Mouse (Mus musculus): ENCODE measurements around the gene B3galt4. TPM values are rescaled to one million over a fixed set of nuclear protein-coding genes. Genes with fewer than 3 reads are reported as not detected.
"Not testable (repeated sequence)": the region's sequence is repeated elsewhere in the genome, so short reads cannot be mapped to it uniquely, and the experiment has no call there.

B3galt4 gene
- 1 to 10 TPM; 6.2 to 6.7 TPM for total RNA-seq (2021)
- long read RNA-seq, partial matches to known transcripts, result 0 of 1 reads
- long read RNA-seq, other reads (novel, unspliced or antisense), result 0 of 1 reads

DNA sequence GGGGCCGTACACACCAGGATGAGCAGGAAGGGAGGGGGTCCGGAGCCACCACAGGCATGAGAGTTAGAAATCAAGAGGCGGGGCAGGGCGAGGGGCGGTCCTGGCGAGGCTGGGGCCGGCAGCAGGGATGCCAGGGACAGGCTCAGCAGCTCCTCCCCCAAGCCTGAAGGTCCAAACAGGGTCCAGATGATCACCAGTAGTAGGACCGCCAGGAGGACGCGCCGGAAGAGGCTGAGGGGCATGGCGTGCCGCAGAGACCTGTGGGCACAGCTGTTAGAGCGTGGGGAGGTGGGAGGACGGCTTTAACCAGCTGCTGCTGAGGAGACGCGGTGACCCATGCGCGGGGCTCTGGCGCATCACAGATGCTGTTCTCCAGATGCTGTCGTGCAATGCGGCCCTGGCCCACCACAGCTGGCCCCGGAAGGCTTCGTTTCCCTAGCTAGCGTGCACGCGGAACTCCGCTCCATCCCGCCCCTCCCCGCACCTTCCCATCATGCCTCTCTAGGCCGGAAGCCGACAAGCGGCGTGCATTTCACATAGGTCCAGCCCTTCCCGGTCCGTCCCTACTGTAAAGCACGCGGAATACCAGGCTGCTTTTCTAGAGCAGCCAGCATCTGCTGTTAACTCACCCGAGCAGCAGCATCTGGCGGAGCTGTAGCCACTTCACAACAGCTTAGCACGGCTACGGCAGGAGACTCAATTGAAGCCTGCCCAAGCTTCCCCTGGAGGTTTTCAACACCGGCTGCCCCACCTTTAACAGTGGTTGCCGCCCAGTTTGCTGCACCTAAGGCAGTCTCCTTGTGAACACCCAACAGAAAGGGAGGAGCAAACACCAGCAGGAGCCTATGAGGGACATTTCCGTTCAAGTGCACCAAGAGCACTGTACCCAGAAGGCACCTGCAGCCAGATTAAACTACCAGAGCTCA, at the start of gene B3galt4:
B3galt4 (minus strand) TSS at position 468 of the 926 bp plus-strand sequence.
- DNase-seq (ENCODE audit: low spot score in 2 of 2), result peak; percentile 73 to 81

GRCm38 (mm10) chr17:34000796-34001195, 49.5 kb upstream of the B3galt4 start:
- not testable (repeated sequence) for DNase-seq (ENCODE audit: low spot score in 2 of 2)

DNA sequence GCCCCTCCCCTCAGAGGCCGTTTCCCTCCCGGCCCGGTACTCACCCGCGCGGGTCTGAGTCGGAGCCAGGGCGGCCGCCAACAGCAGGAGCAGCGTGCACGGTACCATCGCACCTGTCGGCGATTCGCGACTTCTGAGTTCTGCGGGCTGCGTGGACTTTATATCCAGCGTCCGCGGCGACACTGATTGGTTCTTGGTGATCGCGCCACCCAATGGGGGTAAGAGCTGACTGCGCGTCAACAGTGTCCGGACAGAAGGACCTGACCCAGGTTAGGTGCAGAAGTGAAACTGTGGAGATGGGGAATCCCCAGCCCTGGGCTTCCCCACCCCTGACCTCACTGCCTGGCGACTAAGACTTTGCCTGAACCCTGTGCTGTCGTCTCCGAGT, 48.9 kb upstream of the B3galt4 start, which contains the start of gene H2-K1:
H2-K1 (minus strand) TSS at position 198 of the 388 bp plus-strand sequence.
- DNase-seq (ENCODE audit: low spot score in 2 of 2), result peak; percentile 71 to 73

- no peak for DNase-seq (ENCODE audit: low spot score in 2 of 2)
Measured at GRCm38 (mm10) chr17:33999341-34000149, 48.3 kb upstream of the B3galt4 start.

- DNase-seq (ENCODE audit: low spot score in 2 of 2), result not testable (repeated sequence)
Measured at GRCm38 (mm10) chr17:33998697-33999096, 47.4 kb upstream of the B3galt4 start.

DNA sequence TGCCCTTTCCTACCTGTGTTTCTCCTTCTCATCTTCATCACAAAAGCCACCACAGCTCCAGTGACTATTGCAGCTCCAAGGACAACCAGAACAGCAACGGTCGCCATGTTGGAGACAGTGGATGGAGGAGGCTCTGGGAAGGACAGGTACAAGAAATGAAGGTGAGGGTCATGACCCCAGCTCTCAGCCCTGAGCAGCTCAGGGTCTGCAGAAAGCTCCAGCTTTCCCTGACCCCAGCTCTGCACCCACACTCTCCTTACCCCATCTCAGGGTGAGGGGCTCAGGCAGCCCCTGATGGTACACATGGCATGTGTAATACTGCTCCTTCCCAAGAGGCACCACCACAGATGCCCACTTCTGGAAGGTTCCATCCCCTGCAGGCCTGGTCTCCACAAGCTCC, 45.7 kb upstream of the B3galt4 start:
- not testable (repeated sequence) for DNase-seq (ENCODE audit: low spot score in 2 of 2)

- DNase-seq (ENCODE audit: low spot score in 2 of 2), result no peak
Measured at GRCm38 (mm10) chr17:33995651-33996050, 44.4 kb upstream of the B3galt4 start.

DNA sequence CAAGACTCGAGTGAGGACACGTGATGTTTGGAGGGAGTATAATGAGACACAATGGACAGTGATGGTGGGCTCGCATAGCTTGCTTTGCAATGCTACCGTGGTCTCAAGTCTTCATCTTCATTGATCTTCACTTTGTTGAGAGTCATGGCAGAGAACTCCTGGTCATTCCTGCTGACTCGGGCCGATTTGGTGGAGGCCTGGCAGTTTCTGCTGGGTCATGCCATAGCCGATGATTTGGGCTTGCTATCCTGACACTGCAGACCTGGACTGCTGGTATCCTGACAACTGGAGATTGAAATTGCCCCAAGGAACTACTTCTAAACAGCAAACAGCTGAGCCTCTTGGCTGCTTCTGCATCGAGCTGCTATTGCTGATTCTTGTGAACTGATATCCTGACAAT, 43.7 kb upstream of the B3galt4 start:
- DNase-seq (ENCODE audit: low spot score in 2 of 2), result no peak

DNA sequence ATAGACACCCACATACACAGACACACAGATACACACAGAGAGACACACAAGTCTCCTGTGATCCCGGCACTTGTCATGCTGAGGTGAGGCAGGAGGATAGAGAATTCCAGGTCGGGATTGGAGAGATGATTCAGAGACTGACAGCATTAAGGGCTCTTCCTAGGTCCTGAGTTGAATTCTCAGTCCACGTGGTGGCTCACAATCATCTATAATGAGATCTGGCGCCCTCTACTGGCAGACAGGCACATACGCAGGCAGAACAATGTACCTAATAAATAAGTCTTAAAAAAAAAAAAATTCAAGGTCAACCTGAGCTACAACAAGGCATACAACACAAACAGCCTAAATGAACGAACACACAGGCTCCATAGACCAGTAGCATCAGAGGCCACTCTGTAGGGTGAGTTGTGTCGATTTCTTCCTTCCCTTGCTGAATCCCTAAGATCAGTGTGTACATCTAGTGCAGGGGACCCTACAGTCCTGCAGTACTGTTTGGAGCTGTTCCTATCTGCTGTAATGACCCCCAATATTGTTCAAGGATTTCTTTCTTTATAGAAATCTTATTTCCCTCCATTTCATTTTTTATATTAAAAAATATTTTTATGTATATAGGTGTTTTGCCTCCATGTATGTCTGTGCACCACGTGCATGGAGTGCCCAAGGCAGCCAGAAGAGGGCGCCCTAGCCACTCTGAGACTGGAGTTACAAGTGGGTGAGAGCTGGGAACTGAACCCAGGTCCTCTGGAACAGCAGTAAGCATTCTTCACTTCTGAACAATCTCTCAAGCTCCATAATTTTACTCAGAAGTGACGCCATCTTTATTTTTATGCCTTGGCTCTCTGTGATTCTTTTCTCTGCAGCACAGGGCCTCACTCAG, 40.7 kb upstream of the B3galt4 start:
- DNase-seq (ENCODE audit: low spot score in 2 of 2), result peak; percentile 65 to 68

DNA sequence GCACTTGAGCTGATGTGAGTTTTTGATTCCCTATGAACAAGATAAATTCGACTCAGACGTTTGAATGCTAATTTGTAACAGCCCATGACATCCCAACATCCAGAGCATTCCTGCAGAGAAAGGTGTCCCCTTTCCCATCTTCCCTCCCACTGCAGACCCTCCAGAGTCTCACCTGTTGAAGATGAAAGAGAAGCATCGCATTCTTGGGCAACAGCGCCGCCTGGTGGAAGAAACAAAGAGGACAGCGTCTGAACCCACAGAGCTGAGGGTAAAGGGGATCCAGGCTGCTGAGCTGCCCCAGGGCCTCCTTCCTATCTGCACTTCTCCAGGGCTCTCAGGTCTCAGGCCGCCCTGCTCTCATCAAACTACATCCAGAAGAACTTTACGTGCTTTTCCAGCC, 30.8 kb upstream of the B3galt4 start:
- peak; percentile 66 to 69 for DNase-seq (ENCODE audit: low spot score in 2 of 2)

DNA sequence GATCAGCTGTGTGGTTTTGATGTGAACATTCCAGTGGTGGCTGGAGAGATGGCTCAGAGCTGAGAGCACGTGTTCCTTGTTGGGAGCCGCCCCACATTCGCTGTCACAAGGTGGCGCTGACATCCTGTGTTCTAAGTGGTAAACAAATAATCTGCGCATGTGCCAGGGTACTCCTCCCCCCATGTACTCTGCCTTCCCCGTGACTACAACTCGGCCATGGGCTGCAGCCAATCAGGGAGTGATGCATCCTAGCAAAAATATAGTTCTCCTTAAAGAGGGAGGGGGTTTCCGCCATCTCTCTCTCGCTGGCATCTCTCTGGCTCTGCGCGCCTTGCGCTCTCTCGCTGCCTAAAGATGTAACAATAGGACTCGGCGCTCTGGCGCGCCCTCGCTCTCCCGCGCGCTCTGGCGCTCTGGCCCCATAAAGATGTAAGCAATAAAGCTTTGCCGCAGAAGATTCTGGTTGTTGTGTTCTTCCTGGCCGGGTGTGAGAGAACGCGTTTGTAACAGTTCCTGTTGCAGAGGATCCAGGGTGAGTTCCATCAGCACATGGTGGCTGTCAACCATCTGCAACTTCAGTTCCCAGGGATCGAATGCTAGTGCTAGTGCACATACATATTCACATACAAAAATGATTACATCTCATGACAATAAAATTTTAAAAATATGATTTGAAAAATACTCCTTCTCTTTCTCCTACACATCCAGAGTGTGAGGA, 30.1 kb upstream of the B3galt4 start:
- peak; percentile 83 to 87 for DNase-seq (ENCODE audit: low spot score in 2 of 2)

GRCm38 (mm10) chr17:33980181-33981035, 29.1 kb upstream of the B3galt4 start:
- DNase-seq (ENCODE audit: low spot score in 2 of 2), result no peak

GRCm38 (mm10) chr17:33979512-33980050, 28.3 kb upstream of the B3galt4 start:
- no peak for DNase-seq (ENCODE audit: low spot score in 2 of 2)

GRCm38 (mm10) chr17:33978631-33979031, 27.3 kb upstream of the B3galt4 start:
- DNase-seq (ENCODE audit: low spot score in 2 of 2), result no peak

GRCm38 (mm10) chr17:33977861-33978557, 26.7 kb upstream of the B3galt4 start:
- DNase-seq (ENCODE audit: low spot score in 2 of 2), result no peak

- DNase-seq (ENCODE audit: low spot score in 2 of 2), result no peak
Measured at GRCm38 (mm10) chr17:33973572-33973971, 22.3 kb upstream of the B3galt4 start.

DNA sequence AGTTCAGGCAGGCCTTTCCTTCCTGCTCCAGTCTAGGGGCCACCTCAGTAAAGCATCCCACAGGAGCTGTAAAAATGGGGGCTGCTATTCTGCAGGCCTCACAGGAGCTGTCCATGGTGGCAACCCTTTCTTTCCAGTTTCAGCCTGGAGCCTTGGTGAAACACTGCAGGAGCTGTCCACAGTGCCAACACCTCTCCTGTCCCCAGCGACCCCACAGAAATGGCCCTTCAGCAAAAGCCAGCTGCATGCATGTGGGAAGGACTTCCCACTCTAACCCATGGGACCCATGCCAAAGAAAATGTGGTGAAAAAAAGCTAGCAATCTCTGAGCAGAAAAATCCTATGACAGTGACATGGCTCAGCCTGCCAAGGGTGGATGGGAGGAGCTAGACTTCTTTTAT, 21.4 kb upstream of the B3galt4 start:
- DNase-seq (ENCODE audit: low spot score in 2 of 2), result no peak

- no peak for DNase-seq (ENCODE audit: low spot score in 2 of 2)
Measured at GRCm38 (mm10) chr17:33969394-33969793, 18.1 kb upstream of the B3galt4 start.
